Mouse (Mus musculus): ENCODE results near the gene Cbx7. TPM values are rescaled to one million over a fixed set of nuclear protein-coding genes. Genes with fewer than 3 reads are reported as not detected.
A peak's percentile ranks its signal among the peaks of the same experiment; 100 is the strongest.

Gene Cbx7
- total and polyA plus RNA-seq, 2 experiments from 2014 or later: 3.4 to 14.9 TPM

- Histone ChIP-seq H3K4me1 (ENCODE audit: insufficient read depth, low read length) (no peaks in the 10 kb centered on the region), H3K4me3 (ENCODE audit: low read depth, low read length) (no peak overlapping the region), H3K9me3 (ENCODE audit: low read length) (no peaks in the 10 kb centered on the region), H3K4me2 (ENCODE audit: low read depth, low read length, poor library complexity, severe bottlenecking) (no peak overlapping the region), H3K36me3 (ENCODE audit: insufficient read depth, low read length) (no peaks in the 10 kb centered on the region), H3K9ac (replicated peaks; ENCODE audit: low read length, poor library complexity, severe bottlenecking) (no peak overlapping the region), H3K27me3 (ENCODE audit: insufficient read depth, low read length) (no peaks in the 10 kb centered on the region), H3K27ac (ENCODE audit: low read depth, low read length) (no peak overlapping the region)
- DNase-seq (ENCODE audit: low spot score) (no peak), ATAC-seq (ENCODE audit: low FRiP score) (no peak)
- no peak for TF ChIP-seq CTCF (IDR thresholded peaks at IDR 0.05)
- 83% methylated on average over 8 of the region's 8 CpGs for WGBS
Measured at GRCm38 (mm10) chr15:79873545-79873944, 97.4 kb downstream of the Cbx7 start.

GRCm38 (mm10) chr15:79867260-79868002 lies 103.5 kb downstream of the Cbx7 start:
- Histone ChIP-seq H3K27me3 (ENCODE audit: insufficient read depth, low read length) (no peaks in the 10 kb centered on the region), H3K27ac (ENCODE audit: low read depth, low read length) (no peak overlapping the region), H3K4me3 (ENCODE audit: low read depth, low read length) (no peak overlapping the region), H3K9ac (replicated peaks; ENCODE audit: low read length, poor library complexity, severe bottlenecking) (no peak overlapping the region), H3K4me2 (ENCODE audit: low read depth, low read length, poor library complexity, severe bottlenecking) (no peak overlapping the region), H3K4me1 (ENCODE audit: insufficient read depth, low read length) (no peaks in the 10 kb centered on the region), H3K9me3 (ENCODE audit: low read length) (no peaks in the 10 kb centered on the region), H3K36me3 (ENCODE audit: insufficient read depth, low read length) (no peaks in the 10 kb centered on the region)
- ATAC-seq (ENCODE audit: low FRiP score): no peak
- peak; percentile 28 for TF ChIP-seq CTCF (IDR thresholded peaks at IDR 0.05)
- WGBS: 87% methylated on average over 3 of the region's 3 CpGs
- DNase-seq (ENCODE audit: low spot score): no peak

Small RNA genes lying within 50 kb of the gene (microRNA-seq; reads per million reads assigned to microRNA genes)
- gene Mir7213 (ENCODE audit: borderline number of aligned reads): not detected

Other genes with a start within 250 kb of the Cbx7 start
- 32.3 and 33.7 TPM in 2 replicates for gene Sun2, start 228.6 kb downstream of the Cbx7 start, total RNA-seq (2014; rRNA removed)
- gene Sun2, start 228.6 kb downstream of the Cbx7 start, polyA plus RNA-seq (2015; fragmentation: Nextera tagmentation; extraction: Ambion mirVana): 2.8 and 3.1 TPM in 2 replicates
- 40.8 and 44.0 TPM in 2 replicates for gene Dnal4, start 193.3 kb downstream of the Cbx7 start, total RNA-seq (2014; rRNA removed)
- 55.9 and 59.7 TPM in 2 replicates for gene Dnal4, start 193.3 kb downstream of the Cbx7 start, polyA plus RNA-seq (2015; fragmentation: Nextera tagmentation; extraction: Ambion mirVana)
- 254 and 288 TPM in 2 replicates for gene Nptxr, start 166.4 kb downstream of the Cbx7 start, total RNA-seq (2014; rRNA removed)
- 84.2 and 97.8 TPM in 2 replicates for gene Nptxr, start 166.4 kb downstream of the Cbx7 start, polyA plus RNA-seq (2015; fragmentation: Nextera tagmentation; extraction: Ambion mirVana)
- 8.2 and 12.1 TPM in 2 replicates for gene Npcd, start 136.9 kb downstream of the Cbx7 start, total RNA-seq (2014; rRNA removed)
- gene Npcd, start 136.9 kb downstream of the Cbx7 start, polyA plus RNA-seq (2015; fragmentation: Nextera tagmentation; extraction: Ambion mirVana): 3.2 and 4.6 TPM in 2 replicates
- 109 and 118 TPM in 2 replicates for gene Cbx6, start 136.4 kb downstream of the Cbx7 start, total RNA-seq (2014; rRNA removed)
- 65.0 and 70.6 TPM in 2 replicates for gene Cbx6, start 136.4 kb downstream of the Cbx7 start, polyA plus RNA-seq (2015; fragmentation: Nextera tagmentation; extraction: Ambion mirVana)
- 3.4 and 5.4 TPM in 2 replicates for gene Apobec3, start 79.5 kb downstream of the Cbx7 start, total RNA-seq (2014; rRNA removed)
- gene Apobec3, start 79.5 kb downstream of the Cbx7 start, polyA plus RNA-seq (2015; fragmentation: Nextera tagmentation; extraction: Ambion mirVana): 3.3 and 3.4 TPM in 2 replicates
- gene Pdgfb, start 43.9 kb upstream of the Cbx7 start, total RNA-seq (2014; rRNA removed): 20.5 and 24.4 TPM in 2 replicates
- 8.7 and 9.2 TPM in 2 replicates for gene Pdgfb, start 43.9 kb upstream of the Cbx7 start, polyA plus RNA-seq (2015; fragmentation: Nextera tagmentation; extraction: Ambion mirVana)
- gene Syngr1, start 120.2 kb upstream of the Cbx7 start, total RNA-seq (2014; rRNA removed): 162 and 220 TPM in 2 replicates
- gene Syngr1, start 120.2 kb upstream of the Cbx7 start, polyA plus RNA-seq (2015; fragmentation: Nextera tagmentation; extraction: Ambion mirVana): 81.5 and 88.5 TPM in 2 replicates
- gene Rpl3, start 120.7 kb upstream of the Cbx7 start, total RNA-seq (2014; rRNA removed): 511 and 632 TPM in 2 replicates
- 500 and 515 TPM in 2 replicates for gene Rpl3, start 120.7 kb upstream of the Cbx7 start, polyA plus RNA-seq (2015; fragmentation: Nextera tagmentation; extraction: Ambion mirVana)
- gene Tab1, start 162.0 kb upstream of the Cbx7 start, total RNA-seq (2014; rRNA removed): 43.5 and 58.5 TPM in 2 replicates
- 23.6 and 27.9 TPM in 2 replicates for gene Tab1, start 162.0 kb upstream of the Cbx7 start, polyA plus RNA-seq (2015; fragmentation: Nextera tagmentation; extraction: Ambion mirVana)
- 101 and 103 TPM in 2 replicates for gene Mgat3, start 202.6 kb upstream of the Cbx7 start, total RNA-seq (2014; rRNA removed)
- 13.3 and 14.4 TPM in 2 replicates for gene Mgat3, start 202.6 kb upstream of the Cbx7 start, polyA plus RNA-seq (2015; fragmentation: Nextera tagmentation; extraction: Ambion mirVana)

Data from midbrain, postnatal 0 days (tissue).